Mouse (Mus musculus) c-Kit-positive CD71-positive TER-119-negative erythroid progenitor cells, embryonic 14.5 days (primary cell): ENCODE results near the gene Cldn4.
"Not testable (repeated sequence)": the region's sequence is repeated elsewhere in the genome, so short reads cannot be mapped to it uniquely, and the experiment has no call there.

Experiments
- DNase-seq: peaks from one replicate; pipeline ENCODE4 v3.0.0-alpha.2; 2013; ENCODE audit warnings: low read depth

Gene Cldn4

GRCm38 (mm10) chr5:134964655-134965054 lies 17.9 kb upstream of the Cldn4 start:
- DNase-seq: not testable (repeated sequence)

- no peak for DNase-seq
Measured at GRCm38 (mm10) chr5:134963546-134963945, 16.8 kb upstream of the Cldn4 start.

GRCm38 (mm10) chr5:134961519-134961918 lies 14.8 kb upstream of the Cldn4 start:
- DNase-seq: no peak

- DNase-seq: no peak
Measured at GRCm38 (mm10) chr5:134960430-134960829, 13.7 kb upstream of the Cldn4 start.

- DNase-seq: no peak
Measured at GRCm38 (mm10) chr5:134959114-134959513, 12.4 kb upstream of the Cldn4 start.

- no peak for DNase-seq
Measured at GRCm38 (mm10) chr5:134955491-134955890, 8.8 kb upstream of the Cldn4 start.

- no peak for DNase-seq
Measured at GRCm38 (mm10) chr5:134951053-134951884, 4.5 kb upstream of the Cldn4 start.

- no peak for DNase-seq
Measured at GRCm38 (mm10) chr5:134948085-134948439, 1.3 kb upstream of the Cldn4 start.

GRCm38 (mm10) chr5:134947420-134948084 lies 818 bp upstream of the Cldn4 start:
- DNase-seq: no peak

GRCm38 (mm10) chr5:134946063-134946856 lies 474 bp downstream of the Cldn4 start:
- no peak for DNase-seq

- no peak for DNase-seq
Measured at GRCm38 (mm10) chr5:134945266-134945959, 1.3 kb downstream of the Cldn4 start.

- no peak for DNase-seq
Measured at GRCm38 (mm10) chr5:134944179-134944578, 2.6 kb downstream of the Cldn4 start.

- no peak for DNase-seq
Measured at GRCm38 (mm10) chr5:134942740-134943139, 4.0 kb downstream of the Cldn4 start.

- DNase-seq: no peak
Measured at GRCm38 (mm10) chr5:134941472-134942209, 5.1 kb downstream of the Cldn4 start.

- not testable (repeated sequence) for DNase-seq
Measured at GRCm38 (mm10) chr5:134939554-134939953, 7.2 kb downstream of the Cldn4 start.

GRCm38 (mm10) chr5:134939069-134939468 lies 7.7 kb downstream of the Cldn4 start:
- DNase-seq: no peak

GRCm38 (mm10) chr5:134936626-134937185 lies 10.0 kb downstream of the Cldn4 start:
- no peak for DNase-seq

GRCm38 (mm10) chr5:134936051-134936450 lies 10.7 kb downstream of the Cldn4 start:
- DNase-seq: no peak

GRCm38 (mm10) chr5:134934666-134935065 lies 12.1 kb downstream of the Cldn4 start:
- DNase-seq: no peak

GRCm38 (mm10) chr5:134933686-134934085 lies 13.0 kb downstream of the Cldn4 start:
- DNase-seq: not testable (repeated sequence)

- no peak for DNase-seq
Measured at GRCm38 (mm10) chr5:134933281-134933680, 13.5 kb downstream of the Cldn4 start.
